Mouse (Mus musculus) left cerebral cortex, postnatal 36 days (tissue): ENCODE measurements around the gene Rnf2. TPM values are rescaled to one million over a fixed set of nuclear protein-coding genes. Genes with fewer than 3 reads are reported as not detected.
"Not testable (repeated sequence)": the region's sequence is repeated elsewhere in the genome, so short reads cannot be mapped to it uniquely, and the experiment has no call there.

Experiments used
- DNase-seq, 2 experiments: peaks; one replicate each; pipeline ENCODE4 v3.0.0; 2021 to 2022; ENCODE audit warnings: low spot score in 2 of 2, mixed read lengths in 1 of 2
- intact Hi-C: fragments of 180-260 bp; cut with DNase I; formaldehyde crosslinking; loops from one replicate; pipeline ENCODE4 v1.15.1; 2025
- total RNA-seq, 2 experiments: library from RNA; stranded (reverse); gene quantifications; 2 replicates each; pipeline ENCODE4 v1.2.3; 2021

Rnf2 gene
- total RNA-seq, 2 experiments from 2014 or later: 29.5 to 34.9 TPM

- DNase-seq: no peak
- intact Hi-C loops: loop anchor here (5.0 kb wide), 1 partner anchor 215 kb away; no protein-coding TSS in a partner anchor
These were observed 8.3 kb downstream of the Rnf2 start for GRCm38 (mm10) chr1:151492419-151492818.

GRCm38 (mm10) chr1:151489806-151490205 is 10.9 kb downstream of the Rnf2 start:
- no peak for DNase-seq
- intact Hi-C loops: loop anchor here (5.0 kb wide), 1 partner anchor 217 kb away; no protein-coding TSS in a partner anchor

GRCm38 (mm10) chr1:151484754-151485153 is 16.0 kb downstream of the Rnf2 start:
- DNase-seq: no peak
- intact Hi-C loops: no loop called here

DNA sequence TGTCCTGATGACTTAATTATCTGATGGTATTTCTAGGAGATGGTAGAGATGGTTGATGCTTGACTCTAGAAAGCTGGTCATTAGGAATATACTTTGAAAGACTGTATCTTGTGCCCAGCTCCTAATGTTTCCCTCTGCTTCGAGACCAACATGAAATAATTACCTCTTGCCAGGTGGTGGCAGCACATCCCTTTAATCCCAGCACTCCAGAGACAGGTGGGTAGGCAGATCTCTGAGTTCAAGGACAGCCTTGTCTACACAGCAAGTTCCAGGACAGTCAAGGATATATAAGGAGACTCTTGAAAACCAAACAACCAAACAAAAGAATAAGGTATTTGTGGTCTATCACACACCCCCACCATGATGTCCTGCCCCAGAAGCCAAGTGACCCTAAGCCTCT is 17.2 kb downstream of the Rnf2 start:
- DNase-seq: no peak

GRCm38 (mm10) chr1:151482497-151482896 is 18.3 kb downstream of the Rnf2 start:
- intact Hi-C loops: no loop called here
- no peak for DNase-seq

More for the DNA sequence above, 17.2 kb downstream of the Rnf2 start:
- intact Hi-C loops: no loop called here

DNA sequence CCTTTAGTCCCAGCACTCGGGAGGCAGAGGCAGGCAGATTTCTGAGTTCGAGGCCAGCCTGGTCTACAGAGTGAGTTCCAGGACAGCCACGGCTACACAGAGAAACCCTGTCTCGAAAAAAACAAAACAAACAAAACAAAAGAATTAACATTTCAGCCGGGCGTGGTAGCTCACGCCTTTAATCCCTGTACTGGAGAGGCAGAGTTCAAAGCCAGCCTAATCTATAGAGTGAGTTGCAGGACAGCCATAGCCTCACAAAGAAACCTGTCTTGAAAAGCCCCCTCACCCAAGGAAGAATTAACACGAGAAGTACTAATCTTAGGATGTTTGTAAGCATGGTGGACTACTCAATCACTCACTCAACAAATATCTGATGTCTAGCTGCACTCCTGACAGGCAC is 28.4 kb downstream of the Rnf2 start:
- intact Hi-C loops, DNase-seq: not testable (repeated sequence)

- DNase-seq: no peak
- intact Hi-C loops: no loop called here
These were observed 29.3 kb downstream of the Rnf2 start for GRCm38 (mm10) chr1:151471429-151471828.

DNA sequence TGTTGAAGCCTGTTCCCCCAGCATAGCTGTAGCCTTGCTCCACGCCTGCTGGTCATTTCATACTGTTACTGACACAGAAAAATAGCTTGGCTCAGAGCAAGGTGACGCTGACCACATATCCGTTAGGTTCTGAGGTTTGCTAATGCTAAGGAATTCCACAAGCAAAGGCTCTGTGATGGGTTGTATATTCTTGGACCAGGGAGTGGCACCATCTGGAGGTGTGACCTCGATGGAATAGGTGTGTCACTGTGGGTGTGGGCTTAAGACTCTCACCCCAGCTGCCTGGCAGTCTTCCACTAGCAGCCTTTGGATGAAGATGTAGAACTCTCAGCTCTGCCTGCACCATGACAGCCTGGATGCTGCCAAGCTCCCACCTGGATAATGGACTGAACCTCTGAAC is 34.2 kb downstream of the Rnf2 start:
- no peak for DNase-seq
- intact Hi-C loops: no loop called here

GRCm38 (mm10) chr1:151464914-151465313 is 35.8 kb downstream of the Rnf2 start:
- intact Hi-C loops: no loop called here
- DNase-seq: no peak

DNA sequence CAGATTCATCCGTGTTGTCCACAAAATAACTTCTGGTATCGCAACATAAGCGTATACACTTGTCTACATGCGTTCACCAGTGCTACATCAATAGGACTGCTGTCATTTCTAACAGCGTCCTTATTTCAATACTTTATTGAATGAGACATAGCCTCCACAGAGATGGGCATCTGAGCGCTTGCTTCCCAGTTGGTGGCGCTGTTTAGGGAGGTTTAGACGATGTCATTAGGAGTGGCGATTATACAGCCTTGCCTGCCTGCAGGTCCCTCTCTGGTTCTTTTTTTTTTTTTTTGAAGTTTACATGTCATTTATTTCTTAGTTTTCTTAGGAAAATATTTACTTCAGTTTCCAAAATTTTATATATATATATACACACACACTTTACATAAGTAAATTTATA is 39.5 kb downstream of the Rnf2 start:
- DNase-seq: no peak
- intact Hi-C loops: no loop called here

DNA sequence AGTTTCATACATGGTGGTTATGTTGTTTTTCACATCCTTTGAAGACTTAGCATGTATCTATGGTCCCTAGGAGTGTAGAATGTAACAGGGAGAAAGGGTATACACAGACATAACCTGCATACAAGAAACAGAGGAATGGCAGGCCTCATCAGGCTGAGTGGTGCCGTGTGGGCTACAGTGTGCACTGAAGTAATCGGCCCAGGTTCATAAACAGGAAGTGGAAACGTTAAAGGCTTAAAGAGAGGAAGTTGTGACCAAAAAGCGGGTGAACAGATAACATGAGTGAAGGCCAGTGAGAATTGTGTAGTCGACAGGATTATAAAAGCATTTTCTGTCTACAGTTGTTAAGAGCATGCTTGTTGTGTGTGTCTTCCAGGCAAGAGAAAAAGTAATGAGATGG is 43.7 kb downstream of the Rnf2 start:
- intact Hi-C loops: loop anchor here (10.0 kb wide), 1 partner anchor 1022 kb away; no protein-coding TSS in a partner anchor
- no peak for DNase-seq

DNA sequence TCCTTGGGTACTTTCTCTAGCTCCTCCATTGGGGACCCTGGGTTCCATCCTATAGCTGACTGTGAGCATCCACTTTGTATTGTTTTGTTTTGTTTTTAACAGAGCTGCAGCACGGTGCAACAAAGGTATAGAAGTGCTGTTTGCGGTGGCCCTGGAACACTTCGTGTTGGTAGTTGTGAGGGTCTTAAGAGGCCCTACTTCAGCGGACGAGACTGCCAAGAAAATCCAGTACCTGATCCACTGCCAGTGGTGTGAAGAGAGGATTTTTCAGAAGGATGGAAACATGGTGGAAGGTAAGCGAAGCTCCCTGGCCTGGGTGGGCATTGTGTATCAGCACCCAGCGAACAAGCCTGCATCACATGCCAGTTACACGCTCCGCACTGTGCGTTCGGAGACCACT is 48.8 kb downstream of the Rnf2 start:
- no peak for DNase-seq
- intact Hi-C loops: loop anchor here (10.0 kb wide), 1 partner anchor 1017 kb away; no protein-coding TSS in a partner anchor

- DNase-seq: no peak
- intact Hi-C loops: loop anchor here (10.0 kb wide), 1 partner anchor 1016 kb away; no protein-coding TSS in a partner anchor
These were observed 49.9 kb downstream of the Rnf2 start for GRCm38 (mm10) chr1:151450851-151451250.

DNA sequence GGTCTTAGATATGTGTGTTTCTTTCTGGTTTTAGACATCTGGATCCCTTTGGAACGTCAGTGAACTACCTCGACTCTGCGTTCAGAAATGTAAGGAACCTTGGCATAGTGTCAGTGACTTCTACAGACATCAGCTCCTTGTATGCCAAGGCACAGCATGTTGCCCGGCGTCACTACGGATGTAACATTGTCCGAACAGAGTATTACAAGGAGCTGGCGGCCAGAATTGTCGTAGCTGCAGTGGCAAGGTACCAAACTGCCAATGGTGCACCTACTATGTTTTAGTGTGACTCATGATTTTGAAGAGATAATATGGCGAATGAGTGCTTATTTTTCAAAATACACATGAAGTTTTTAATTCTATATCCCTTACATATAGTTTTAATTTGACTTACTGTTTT is 50.9 kb downstream of the Rnf2 start:
- intact Hi-C loops: loop anchor here (10.0 kb wide), 1 partner anchor 1015 kb away; no protein-coding TSS in a partner anchor

DNA sequence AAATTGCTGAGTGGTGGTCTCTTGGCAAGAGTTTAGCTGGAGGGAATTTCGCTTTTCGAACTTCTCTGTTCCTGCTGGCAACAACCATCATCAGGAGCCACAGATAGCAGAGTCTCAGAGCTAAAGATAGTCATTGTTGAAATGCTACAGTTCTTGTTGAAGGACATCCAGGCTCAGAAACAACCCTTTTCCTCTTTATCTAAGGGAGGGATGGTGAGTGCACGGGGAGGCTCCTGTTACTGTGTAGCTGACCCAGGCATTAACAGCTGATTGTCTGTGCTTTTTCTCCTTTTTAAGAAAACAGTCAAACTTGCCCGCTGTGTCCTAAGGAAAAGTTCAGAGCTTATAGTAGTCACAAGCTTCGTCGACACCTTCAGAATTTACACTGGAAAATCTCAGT is 65.3 kb downstream of the Rnf2 start:
- intact Hi-C loops: no loop called here

More for the DNA sequence above, 50.9 kb downstream of the Rnf2 start:
- no peak for DNase-seq

DNA sequence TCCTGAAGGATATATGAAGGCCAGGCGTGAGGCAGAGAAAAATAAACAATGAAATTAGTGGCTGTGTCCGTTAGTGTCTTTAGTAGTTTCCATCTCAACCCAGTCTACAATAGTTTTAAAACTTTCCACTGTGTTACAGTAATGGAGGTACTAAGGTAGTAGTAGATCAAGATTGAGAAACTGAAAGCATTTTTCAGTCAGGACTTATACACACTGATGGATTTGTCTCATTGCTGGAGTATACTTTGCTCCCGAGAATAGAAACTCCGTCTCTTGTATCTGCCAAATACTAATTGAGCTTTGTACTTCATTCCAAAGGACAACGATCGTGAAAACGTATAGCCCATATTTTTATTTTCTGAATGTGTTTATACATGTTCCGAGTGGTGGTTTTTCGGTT is 71.4 kb downstream of the Rnf2 start:
- intact Hi-C loops: loop anchor here (2.0 kb wide), 1 partner anchor 1037 kb away; the partner anchor contains the start of genes Odr4 and Tpr
- DNase-seq: no peak

More for the DNA sequence above, 65.3 kb downstream of the Rnf2 start:
- no peak for DNase-seq

DNA sequence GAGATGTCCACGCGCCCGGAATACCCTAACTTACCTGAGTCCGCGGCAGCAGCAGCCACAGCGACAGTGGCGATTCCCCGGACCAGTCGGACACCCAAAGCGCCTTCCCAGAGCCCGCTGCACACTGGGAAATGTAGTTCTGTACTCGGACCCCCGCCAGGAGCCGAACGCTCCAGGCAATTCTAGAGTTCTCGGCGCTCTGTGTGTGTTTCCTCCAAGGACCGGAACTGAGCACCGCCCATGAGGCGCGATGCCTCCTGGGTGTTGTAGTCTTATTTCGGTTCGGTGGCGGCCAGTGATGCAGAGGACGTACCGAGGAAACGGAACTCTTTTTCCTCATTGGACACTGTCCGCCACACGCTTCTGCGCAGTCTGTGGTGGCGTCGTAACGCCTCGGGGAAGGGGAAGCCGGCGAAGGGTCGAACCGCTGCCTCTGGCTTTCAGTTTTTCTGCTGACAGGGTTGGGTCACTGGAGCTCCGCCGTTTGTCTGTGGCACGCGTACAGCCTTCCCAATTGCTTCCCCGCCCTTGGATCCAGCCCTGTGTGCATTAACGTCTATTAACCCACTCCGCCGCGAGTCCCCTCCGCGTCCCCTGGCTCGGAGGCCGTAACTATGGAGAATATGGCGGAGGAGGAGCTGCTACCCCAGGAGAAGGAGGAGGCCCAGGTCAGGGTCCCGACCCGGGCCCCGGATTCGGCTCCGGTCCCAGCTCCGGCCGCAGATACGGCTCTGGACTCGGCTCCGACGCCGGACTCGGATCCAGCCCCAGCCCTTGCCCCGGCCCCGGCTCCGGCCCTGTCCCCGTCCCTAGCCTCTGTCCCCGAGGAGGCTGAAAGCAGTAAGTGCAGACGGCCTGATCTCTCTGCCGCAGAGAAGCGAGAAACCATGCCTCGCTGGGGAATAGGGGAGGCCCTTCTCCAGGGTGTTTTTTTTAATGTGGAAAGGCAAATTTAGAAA is 72.2 kb downstream of the Rnf2 start, which contains the start of the genes Swt1 and Trmt1l:
Swt1 (minus strand) TSS at position 193 of the 959 bp plus-strand sequence.
Trmt1l (plus strand) TSS at position 280 of the 959 bp plus-strand sequence.
- DNase-seq: peak; percentile 99
- intact Hi-C loops: loop anchor here (2.0 kb wide), 1 partner anchor 1036 kb away; the partner anchor contains the start of genes Odr4 and Tpr

DNA sequence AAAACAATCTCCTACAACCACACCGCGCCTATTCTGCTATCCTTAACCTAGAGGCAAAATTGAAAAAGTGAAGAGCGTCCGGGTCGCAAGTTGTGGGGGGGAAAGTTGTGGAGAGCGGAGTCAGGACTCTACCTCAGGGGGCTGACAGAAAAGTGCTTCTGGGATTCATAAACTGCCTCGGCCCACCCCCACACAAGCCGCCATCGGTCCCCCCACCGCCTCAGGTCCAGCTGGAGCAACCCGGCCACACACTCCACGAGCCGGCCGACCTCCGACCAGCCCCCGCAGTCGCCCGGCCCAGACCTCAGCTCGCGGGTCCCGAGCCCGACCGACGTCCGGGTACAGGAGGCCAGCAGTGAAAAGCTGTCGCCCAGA is 72.9 kb downstream of the Rnf2 start:
- intact Hi-C loops: loop anchor here (2.0 kb wide), 1 partner anchor 1035 kb away; the partner anchor contains the start of genes Odr4 and Tpr
- no peak for DNase-seq

GRCm38 (mm10) chr1:151426947-151427600 is 73.7 kb downstream of the Rnf2 start:
- intact Hi-C loops: no loop called here

GRCm38 (mm10) chr1:151422178-151422577 is 78.6 kb downstream of the Rnf2 start:
- intact Hi-C loops: no loop called here
- no peak for DNase-seq

More at GRCm38 (mm10) chr1:151426947-151427600, 73.7 kb downstream of the Rnf2 start:
- DNase-seq: no peak
